Mouse (Mus musculus) bone marrow macrophage, adult 2 months (primary cell): ENCODE results near the gene Cubn.

Source experiments
- CTCF ChIP-seq: IDR thresholded peaks from 2 replicates; pipeline ENCODE4 v1.5.1; 2012; ENCODE audit warnings: low read depth, mild to moderate bottlenecking, low read length, moderate library complexity
- POLR2A ChIP-seq: IDR thresholded peaks from 2 replicates; pipeline ENCODE4 v1.6.1; 2012; ENCODE audit warnings: mild to moderate bottlenecking, low read depth, low read length, borderline replicate concordance

- TF ChIP-seq CTCF = peak; percentile 26; the same call in 1 of the 2 replicates
- TF ChIP-seq POLR2A = no peak
These were observed 226.7 kb downstream of the Cubn start for GRCm38 (mm10) chr2:13264875-13265274.
